Comparison of ENCODE assay signal across 10 mouse cellular contexts in the genomic region with DNA sequence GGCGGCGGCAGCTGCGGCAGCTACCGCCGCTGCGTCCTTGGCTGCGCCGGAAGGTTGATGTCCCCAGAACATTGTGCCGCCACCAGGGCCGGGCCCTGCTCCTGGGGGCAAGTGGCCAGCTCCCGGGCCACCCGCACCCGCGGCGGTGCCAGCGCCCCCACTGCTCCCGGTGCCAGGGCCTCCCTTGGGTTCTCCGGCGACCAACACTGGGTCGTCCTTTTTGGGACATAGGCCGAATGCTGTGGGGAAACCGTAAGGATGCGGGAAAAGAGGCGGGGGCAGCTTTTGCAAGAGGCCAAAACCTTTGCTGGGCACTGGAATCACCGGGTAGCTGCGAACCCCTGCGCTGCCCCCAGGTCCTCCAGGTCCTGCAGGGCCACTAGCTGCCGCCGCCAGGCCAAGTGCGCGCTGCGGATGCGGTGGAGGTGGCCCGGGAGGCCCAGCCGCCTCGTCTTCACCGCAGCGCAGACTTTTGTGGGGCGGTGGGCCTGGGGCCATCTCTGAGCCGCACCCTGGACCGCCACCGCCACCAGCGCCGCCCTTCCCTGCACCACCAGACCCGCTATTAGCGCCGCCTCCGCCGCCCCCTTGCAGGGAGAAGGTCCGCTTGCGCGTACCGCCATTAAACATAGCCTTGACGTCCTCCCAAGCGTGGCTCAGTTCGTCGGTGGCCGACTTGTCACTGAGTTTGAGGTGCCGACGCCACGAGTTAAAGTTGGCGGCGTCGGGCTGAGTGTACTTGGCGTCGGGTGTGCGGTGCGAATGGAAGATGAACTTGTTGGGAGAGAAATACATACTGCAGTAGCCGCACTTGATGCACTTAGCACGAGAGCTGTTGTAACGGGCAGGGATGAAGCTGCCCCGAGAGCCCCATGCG. TPM values are rescaled to one million over a fixed set of nuclear protein-coding genes. Genes with fewer than 3 reads are reported as not detected.
DNase-seq lines count a peak whose midpoint lies in the region; ATAC-seq and TF ChIP-seq lines count a peak whose summit lies in the region.
"Had no signal": no experiment of that assay in that cellular context is flagged by ENCODE, and none has a peak within 500 bp of the region (broad histone marks: within the 10 kb centered on the region; RNA-seq: fewer than 3 reads in every experiment).

No protein-coding gene starts in this region.

- no peak for TF ChIP-seq POLR2A in heart, adult 2 months (IDR thresholded peaks at IDR 0.05; ENCODE audit: insufficient read depth, low read depth, low read length)

- 2% methylated on average over 73 of the region's 73 CpGs for WGBS in heart, adult 2 months
- WGBS in hindbrain, embryonic 14.5 days: under 1% methylated on average over 73 of the region's 73 CpGs
- WGBS in midbrain, embryonic 15.5 days: 2% methylated on average over 71 of the region's 73 CpGs

- no peaks in the 10 kb centered on the region for H3K79me2 ChIP-seq in heart, adult 2 months (replicated peaks; ENCODE audit: control insufficient read depth, insufficient read depth, low read length)

- H3K4me2 ChIP-seq in hindbrain, embryonic 14.5 days (replicated peaks): peak overlapping the region; percentile 60
- H3K4me2 ChIP-seq in midbrain, embryonic 15.5 days: peak overlapping the region; percentile 21; the same call in 1 of the 2 replicates

- TF ChIP-seq EP300 in heart, adult 2 months (IDR thresholded peaks at IDR 0.05; ENCODE audit: insufficient read depth, low read depth, low read length): no peak

- H3K36me3 ChIP-seq in heart, adult 2 months (ENCODE audit: control insufficient read depth, insufficient read depth, low read length): no peaks in the 10 kb centered on the region
- no peaks in the 10 kb centered on the region for H3K36me3 ChIP-seq in hindbrain, embryonic 14.5 days (replicated peaks; ENCODE audit: control insufficient read depth, insufficient read depth)
- no peaks in the 10 kb centered on the region for H3K36me3 ChIP-seq in midbrain, embryonic 15.5 days (replicated peaks)

- no peak overlapping the region for H3K9ac ChIP-seq in heart, adult 2 months (ENCODE audit: low read depth, low read length)
- H3K9ac ChIP-seq in hindbrain, embryonic 14.5 days: peak overlapping the region; percentile 68
- H3K9ac ChIP-seq in midbrain, embryonic 15.5 days: no peak overlapping the region

- no peaks in the 10 kb centered on the region for H3K9me3 ChIP-seq in hindbrain, embryonic 14.5 days (ENCODE audit: control insufficient read depth, low read length)
- H3K9me3 ChIP-seq in midbrain, embryonic 15.5 days: no peaks in the 10 kb centered on the region

- H3K4me1 ChIP-seq in heart, adult 2 months (ENCODE audit: control insufficient read depth, insufficient read depth, low read length): no peaks in the 10 kb centered on the region
- peaks cover 4% of the 10 kb centered on the region; the same call in 1 of the 2 replicates for H3K4me1 ChIP-seq in hindbrain, embryonic 14.5 days (replicated peaks; ENCODE audit: control insufficient read depth, insufficient read depth, low read length)
- peaks cover 58% of the 10 kb centered on the region for H3K4me1 ChIP-seq in midbrain, embryonic 15.5 days

- no peak for DNase-seq in heart, adult 2 months
- no peak for DNase-seq in heart, adult 9 months (ENCODE audit: low spot score in 2 of 2)
- DNase-seq in ZHBTc4 (ENCODE audit: low read depth, low spot score): peak; percentile 74
- peak; percentile 32 for DNase-seq in hindbrain, embryonic 14.5 days (ENCODE audit: low spot score)
- DNase-seq in spleen, postnatal 4 days (ENCODE audit: low spot score in 2 of 2): no peak
- DNase-seq in urinary bladder, postnatal 10 days (ENCODE audit: low spot score): no peak
- no peak for DNase-seq in spleen, postnatal 36 days (ENCODE audit: low spot score in 2 of 2)
- DNase-seq: kidney, postnatal 25 days had no signal

- no peak for ATAC-seq in hindbrain, embryonic 14.5 days (ENCODE audit: low FRiP score)
- ATAC-seq in midbrain, embryonic 15.5 days (replicated peaks): no peak

- no peak for TF ChIP-seq CTCF in heart, adult 2 months (IDR thresholded peaks at IDR 0.05)

- H3K27ac ChIP-seq in heart, adult 2 months: no peak overlapping the region
- H3K27ac ChIP-seq in hindbrain, embryonic 14.5 days: peak overlapping the region; percentile 87
- no peak overlapping the region for H3K27ac ChIP-seq in midbrain, embryonic 15.5 days

- intact Hi-C loops in heart, adult 2 months (cut with DNase I): no loop called here

- peak overlapping the region; percentile 24; the same call in 1 of the 2 replicates for H3K4me3 ChIP-seq in heart, adult 2 months
- peak overlapping the region; percentile 47 for H3K4me3 ChIP-seq in hindbrain, embryonic 14.5 days (replicated peaks; ENCODE audit: low read length)
- peak overlapping the region; percentile 15 for H3K4me3 ChIP-seq in midbrain, embryonic 15.5 days

- peaks cover 54% of the 10 kb centered on the region for H3K27me3 ChIP-seq in heart, adult 2 months (ENCODE audit: control insufficient read depth, insufficient read depth, low read length)
- peaks cover 96% of the 10 kb centered on the region for H3K27me3 ChIP-seq in hindbrain, embryonic 14.5 days (ENCODE audit: control insufficient read depth, insufficient read depth, low read length)
- peaks cover 91% of the 10 kb centered on the region for H3K27me3 ChIP-seq in midbrain, embryonic 15.5 days (replicated peaks)

RNA-seq across cellular contexts. Expression of a gene that starts 3.3 kb away (rescaled TPM):
- under 1 TPM; 0.07 to 0.10 TPM for total RNA-seq in heart, adult 2 months (2021)
- polyA plus RNA-seq in heart, adult 2 months (2012; rRNA removed): 0.04 TPM in 1 of 2 replicates, not detected in the other
- polyA plus RNA-seq in hindbrain, embryonic 14.5 days (2014; fragmentation: Nextera tagmentation; extraction: Ambion mirVana): 19.5 and 21.5 TPM in 2 replicates
- 1.6 and 1.9 TPM in 2 replicates for polyA plus RNA-seq in midbrain, embryonic 15.5 days (2015; fragmentation: Nextera tagmentation; extraction: Ambion mirVana)
- polyA plus RNA-seq: C2C12 had no signal

Comparison
In these comparisons a context has a peak if more than half of its experiments do, and no peak if none do; other contexts are left out.
1. DNase-seq: peak in ZHBTc4 (single experiment) and hindbrain, embryonic 14.5 days (single experiment); none in heart, adult 2 months (0 of 2), heart, adult 9 months (0 of 2), spleen, postnatal 4 days (0 of 2), urinary bladder, postnatal 10 days (single experiment) and spleen, postnatal 36 days (0 of 2).
2. Peak in every context shown above with its lines, with median percentiles within 50 percentile points of each other: H3K4me3 ChIP-seq.